Mouse (Mus musculus): ENCODE results near the gene Ccdc50.

- TF ChIP-seq POLR2A (IDR thresholded peaks at IDR 0.05; ENCODE audit: insufficient read length, low read depth) (no peak), MAX (IDR thresholded peaks at IDR 0.05; ENCODE audit: low read depth) (no peak), E2F4 (IDR thresholded peaks at IDR 0.05; ENCODE audit: insufficient read depth) (no peak), POLR2AphosphoS2 (IDR thresholded peaks at IDR 0.05; ENCODE audit: insufficient read length, low read depth) (no peak), USF1 (IDR thresholded peaks at IDR 0.05; ENCODE audit: low read depth) (no peak), MYOG (IDR thresholded peaks at IDR 0.05; ENCODE audit: control insufficient read depth in 1 of 3, insufficient read depth in 1 of 3, insufficient read length in 2 of 3, low read depth in 2 of 3) (no peak), CEBPB (IDR thresholded peaks at IDR 0.05; ENCODE audit: insufficient read depth, poor library complexity, severe bottlenecking) (no peak)
Measured at GRCm38 (mm10) chr16:27348359-27348758, 40.3 kb upstream of the Ccdc50 start.
